Mouse (Mus musculus) left cerebral cortex, adult 2 months (tissue): ENCODE data around the gene Mis18a. TPM values are rescaled to one million over a fixed set of nuclear protein-coding genes. Genes with fewer than 3 reads are reported as not detected.
A peak's percentile ranks its signal among the peaks of the same experiment; 100 is the strongest.

ENCODE experiments used
- DNase-seq, 2 experiments: peaks; one replicate each; pipeline ENCODE4 v3.0.0; 2021 to 2022; ENCODE audit warnings: low spot score in 2 of 2, mixed read lengths in 1 of 2; ENCODE audit errors: extremely low spot score in 1 of 2
- H3K27ac ChIP-seq: fragments of 200-600 bp; 2 replicates; pipeline ENCODE4 v1.8.1; 2022
- H3K4me3 ChIP-seq: fragments of 200-600 bp; 2 replicates; pipeline ENCODE4 v1.8.1; 2022
- CTCF ChIP-seq: fragments of 200-600 bp; IDR thresholded peaks from 2 replicates; pipeline ENCODE4 v1.8.1; 2022; ENCODE audit warnings: antibody characterized with exemption, mild to moderate bottlenecking, moderate library complexity
- intact Hi-C: fragments of 180-260 bp; cut with DNase I; formaldehyde crosslinking; loops from one replicate; pipeline ENCODE4 v1.15.1; 2025
- total RNA-seq, 2 experiments: library from RNA; stranded (reverse); gene quantifications; 2 replicates each; pipeline ENCODE4 v1.2.3; 2021

Mis18a gene
- total RNA-seq, 2 experiments from 2014 or later, result 5.4 to 8.2 TPM

GRCm38 (mm10) chr16:90738092-90738956 lies 11.1 kb upstream of the Mis18a start, which contains the start of gene Mrap:
Gene Mrap, plus strand, starts transcription at chr16:90738207.
- DNase-seq, result no peak
- H3K4me3 ChIP-seq, result no peak within 1 kb of the TSS
- TF ChIP-seq CTCF, result no peak; the same call in 1 of the 2 replicates
- intact Hi-C loops, result no loop called here
- H3K27ac ChIP-seq, result no peak within 1 kb of the TSS

GRCm38 (mm10) chr16:90736672-90737270 lies 9.6 kb upstream of the Mis18a start:
- DNase-seq, result no peak

DNA sequence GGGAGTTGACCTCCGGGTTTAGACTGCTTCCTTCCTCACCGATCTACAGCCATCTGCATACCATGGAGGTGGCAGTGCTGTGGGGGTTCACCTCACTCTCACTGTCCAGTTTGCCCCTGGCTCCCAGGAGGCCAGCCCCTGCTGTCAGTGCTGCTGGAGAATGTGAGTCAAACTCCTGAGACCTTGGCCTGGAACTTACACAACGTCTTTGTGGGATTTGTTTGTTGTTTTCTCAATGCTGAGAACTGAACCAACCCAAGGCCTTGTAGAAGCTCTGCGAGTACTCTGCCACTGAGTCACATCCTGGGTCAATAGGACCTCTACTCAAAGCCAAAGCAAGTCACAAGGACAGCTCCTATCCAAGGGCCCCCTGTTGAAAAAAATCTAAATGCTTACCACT lies 8.4 kb upstream of the Mis18a start:
- TF ChIP-seq CTCF, result no peak
- DNase-seq, result no peak
- Histone ChIP-seq H3K27ac (no peak overlapping the region), H3K4me3 (no peak overlapping the region)
- intact Hi-C loops, result no loop called here

More at GRCm38 (mm10) chr16:90736672-90737270, 9.6 kb upstream of the Mis18a start:
- Histone ChIP-seq H3K27ac (no peak overlapping the region), H3K4me3 (no peak overlapping the region)
- no peak for TF ChIP-seq CTCF
- intact Hi-C loops, result no loop called here

GRCm38 (mm10) chr16:90726600-90727227 lies 490 bp downstream of the Mis18a start:
- DNase-seq, result no peak
- Histone ChIP-seq H3K27ac (no peak overlapping the region), H3K4me3 (peak overlapping the region; percentile 55)
- intact Hi-C loops, result loop anchor here (5.0 kb wide), 1 partner anchor 274 kb away; no protein-coding TSS in a partner anchor
- TF ChIP-seq CTCF, result no peak

- no peak for DNase-seq
- intact Hi-C loops, result no loop called here
- H3K27ac ChIP-seq, result no peak overlapping the region
- no peak overlapping the region for H3K4me3 ChIP-seq
- no peak for TF ChIP-seq CTCF
Measured at GRCm38 (mm10) chr16:90724051-90724450, 3.2 kb downstream of the Mis18a start.

DNA sequence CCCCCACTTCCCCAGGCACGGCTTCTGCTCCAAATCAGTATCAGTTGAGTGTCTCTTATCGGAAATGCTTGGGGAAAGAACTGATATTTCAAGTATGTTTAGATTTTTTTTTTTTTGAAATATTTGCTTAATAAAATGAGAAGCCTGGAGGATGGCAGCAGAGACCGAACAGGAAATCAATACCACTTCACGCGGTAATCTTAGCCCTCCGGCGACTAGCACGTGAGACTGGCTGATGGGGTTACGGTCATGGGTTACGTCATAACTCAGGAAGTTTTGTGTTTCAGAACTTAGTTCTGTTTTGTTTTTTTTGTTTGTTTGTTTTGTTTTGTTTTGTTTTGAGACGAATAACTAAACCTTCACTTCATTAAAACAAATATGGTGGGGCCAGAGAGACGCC lies 16.9 kb downstream of the Mis18a start:
- no peak for DNase-seq
- TF ChIP-seq CTCF, result no peak
- intact Hi-C loops, result loop anchor here (5.0 kb wide), 2 partner anchors 38 to 218 kb away; no protein-coding TSS in a partner anchor
- Histone ChIP-seq H3K4me3 (peak overlapping the region; percentile 38), H3K27ac (peak overlapping the region; percentile 92)

- intact Hi-C loops, result loop anchor here (5.0 kb wide), 2 partner anchors 37 to 217 kb away; no protein-coding TSS in a partner anchor
Measured at GRCm38 (mm10) chr16:90709711-90710289, 17.4 kb downstream of the Mis18a start.

GRCm38 (mm10) chr16:90706279-90706678 lies 20.9 kb downstream of the Mis18a start:
- Histone ChIP-seq H3K4me3 (no peak overlapping the region), H3K27ac (no peak overlapping the region)
- intact Hi-C loops, result no loop called here
- DNase-seq, result no peak
- no peak for TF ChIP-seq CTCF

More at GRCm38 (mm10) chr16:90709711-90710289, 17.4 kb downstream of the Mis18a start:
- no peak; the same call in 1 of the 2 replicates for TF ChIP-seq CTCF
- Histone ChIP-seq H3K4me3 (peak overlapping the region; percentile 38), H3K27ac (peak overlapping the region; percentile 92)
- peak; percentile 74 to 78 for DNase-seq

GRCm38 (mm10) chr16:90704161-90704825 lies 22.9 kb downstream of the Mis18a start:
- DNase-seq, result no peak
- Histone ChIP-seq H3K27ac (no peak overlapping the region), H3K4me3 (no peak overlapping the region)
- TF ChIP-seq CTCF, result no peak
- intact Hi-C loops, result no loop called here

- no peak for TF ChIP-seq CTCF
- no peak for DNase-seq
- no peak overlapping the region for H3K27ac ChIP-seq
- no peak overlapping the region for H3K4me3 ChIP-seq
- intact Hi-C loops, result no loop called here
Measured at GRCm38 (mm10) chr16:90703646-90704045, 23.6 kb downstream of the Mis18a start.

GRCm38 (mm10) chr16:90701541-90701940 lies 25.7 kb downstream of the Mis18a start:
- intact Hi-C loops, result no loop called here

More at GRCm38 (mm10) chr16:90701541-90701940, 25.7 kb downstream of the Mis18a start:
- DNase-seq, result no peak
- Histone ChIP-seq H3K27ac (no peak overlapping the region), H3K4me3 (no peak overlapping the region)
- no peak for TF ChIP-seq CTCF
